Mouse (Mus musculus) embryonic facial prominence, embryonic 12.5 days (tissue): ENCODE measurements around the gene Adam26a. TPM values are rescaled to one million over a fixed set of nuclear protein-coding genes. Genes with fewer than 3 reads are reported as not detected.
"Not testable (repeated sequence)": the region's sequence is repeated elsewhere in the genome, so short reads cannot be mapped to it uniquely, and the experiment has no call there.

Experiments
- ATAC-seq: fragments of 200-750 bp; cut with Nextera tagmentation; 2 replicates; pipeline ENCODE4 v1.8.0; 2017; ENCODE audit not compliant: insufficient number of reproducible peaks, insufficient read depth, low FRiP score, low TSS enrichment
- H3K27ac ChIP-seq: fragments of 300-500 bp; sonication (generic); 2 replicates; pipeline ENCODE4 v1.5.1; 2016; ENCODE audit warnings: mild to moderate bottlenecking
- H3K27me3 ChIP-seq: fragments of 300-500 bp; sonication (generic); 2 replicates; pipeline ENCODE4 v1.6.1; 2016; ENCODE audit warnings: mild to moderate bottlenecking, moderate library complexity
- H3K36me3 ChIP-seq: fragments of 300-500 bp; sonication (generic); 2 replicates; pipeline ENCODE4 v1.6.1; 2016; ENCODE audit warnings: mild to moderate bottlenecking
- H3K4me1 ChIP-seq: fragments of 300-500 bp; sonication (generic); 2 replicates; pipeline ENCODE4 v1.6.1; 2016
- H3K4me2 ChIP-seq: fragments of 300-500 bp; sonication (generic); replicated peaks from 2 replicates; pipeline ENCODE4 v1.6.1; 2016; ENCODE audit warnings: mild to moderate bottlenecking, moderate library complexity
- H3K4me3 ChIP-seq: fragments of 300-500 bp; sonication (generic); 2 replicates; pipeline ENCODE4 v1.5.1; 2016; ENCODE audit warnings: mild to moderate bottlenecking
- H3K9ac ChIP-seq: fragments of 300-500 bp; sonication (generic); 2 replicates; pipeline ENCODE4 v1.6.1; 2016; ENCODE audit warnings: mild to moderate bottlenecking, moderate library complexity
- H3K9me3 ChIP-seq: fragments of 300-500 bp; sonication (generic); 2 replicates; pipeline ENCODE4 v1.6.1; 2016; ENCODE audit warnings: mild to moderate bottlenecking, moderate library complexity
- WGBS: fragments of 180-500 bp; shearing (Covaris S2); methylation state at CpG from one replicate; pipeline ENCODE4 v1.1.7; 2016; 5-methylcytosine and 5-hydroxymethylcytosine counted together
- polyA plus RNA-seq: library from polyadenylated mRNA; unstranded; fragments of >200 nt; fragmentation: Nextera tagmentation; extraction: Ambion mirVana; gene quantifications from 2 replicates; pipeline ENCODE4 v1.2.1, GENCODE M21; 2016

Adam26a gene
- polyA plus RNA-seq: not detected in 2 replicates

DNA sequence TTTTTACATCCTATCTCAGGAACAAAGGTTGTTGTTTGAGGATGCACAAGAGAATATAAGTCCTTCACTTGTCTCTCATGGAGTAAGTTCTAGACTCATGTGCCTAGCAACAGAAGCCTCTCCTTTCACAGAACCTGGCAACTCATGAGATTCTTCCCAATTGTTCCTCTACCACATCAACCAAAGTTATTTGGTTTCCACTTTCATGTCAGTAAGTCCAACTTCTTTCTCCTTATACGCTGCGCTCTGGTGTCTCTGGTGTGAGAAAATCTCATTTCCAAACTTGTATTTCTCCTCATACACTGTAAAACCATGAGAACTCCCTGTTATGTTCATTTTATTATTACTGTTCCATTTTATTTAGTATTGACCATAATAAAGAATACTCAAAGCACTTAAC is at the start of gene Adam26a:
Gene Adam26a, minus strand, starts transcription at position 101 of the 400 bp plus-strand sequence.
- WGBS: 93% methylated on average over 2 of the region's 2 CpGs
- ATAC-seq, H3K27me3 ChIP-seq: not testable (repeated sequence)

DNA sequence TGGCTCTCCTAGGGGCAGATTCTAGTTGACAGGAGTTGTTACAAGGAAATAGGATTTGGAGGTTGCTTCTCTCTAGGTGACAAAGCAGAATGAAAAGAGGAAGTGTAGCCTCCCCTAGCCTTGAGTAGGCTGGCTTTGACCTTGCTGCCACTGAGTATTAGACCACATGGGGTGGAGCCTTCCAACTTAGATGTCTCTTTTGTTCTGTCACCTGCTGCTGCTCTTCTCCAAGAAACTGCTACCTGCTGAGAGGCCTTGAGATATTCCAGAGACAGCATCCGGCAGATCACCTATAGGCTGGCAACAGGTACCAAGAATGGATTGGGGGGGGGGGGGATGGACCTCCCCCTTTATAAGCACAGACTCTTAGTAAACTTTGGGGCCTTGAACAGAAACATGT is 39.5 kb upstream of the Adam26a start:
- Histone ChIP-seq H3K4me2 (no peak overlapping the region), H3K4me1 (no peaks in the 10 kb centered on the region), H3K9ac (no peak overlapping the region), H3K27ac (no peak overlapping the region), H3K36me3 (no peaks in the 10 kb centered on the region), H3K9me3 (no peaks in the 10 kb centered on the region), H3K27me3 (no peaks in the 10 kb centered on the region), H3K4me3 (no peak overlapping the region)
- no peak for ATAC-seq
- 92% methylated on average over 1 of the region's 1 CpGs for WGBS

More for the DNA sequence above, at the start of gene Adam26a:
- not testable (repeated sequence) for H3K9me3 ChIP-seq, H3K27ac ChIP-seq, H3K4me1 ChIP-seq, H3K36me3 ChIP-seq, H3K4me2 ChIP-seq, H3K9ac ChIP-seq, H3K4me3 ChIP-seq

DNA sequence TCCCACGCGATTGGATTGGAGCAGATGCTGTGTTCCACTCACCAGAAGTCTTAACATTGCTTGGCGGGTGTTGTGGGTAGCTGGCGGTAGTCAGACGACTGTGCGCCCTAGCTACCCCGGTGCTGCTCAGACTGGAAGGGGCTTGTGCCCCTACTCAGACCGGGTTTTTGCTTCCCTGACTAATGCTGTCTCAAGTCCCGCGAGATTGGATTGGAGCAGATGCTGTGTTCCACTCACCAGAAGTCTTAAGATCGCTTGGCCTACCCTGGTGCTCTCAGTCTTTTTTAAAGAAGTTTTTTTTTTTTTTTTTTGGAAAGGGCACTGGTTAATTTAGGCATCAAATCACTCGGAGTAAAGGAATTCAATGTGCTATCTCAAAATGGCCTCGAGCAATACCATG is 27.1 kb upstream of the Adam26a start:
- not testable (repeated sequence) for H3K4me2 ChIP-seq, H3K4me1 ChIP-seq, H3K9me3 ChIP-seq, H3K27ac ChIP-seq, H3K9ac ChIP-seq, ATAC-seq, H3K4me3 ChIP-seq, H3K36me3 ChIP-seq, H3K27me3 ChIP-seq
- WGBS: 83% methylated on average over 13 of the region's 13 CpGs

DNA sequence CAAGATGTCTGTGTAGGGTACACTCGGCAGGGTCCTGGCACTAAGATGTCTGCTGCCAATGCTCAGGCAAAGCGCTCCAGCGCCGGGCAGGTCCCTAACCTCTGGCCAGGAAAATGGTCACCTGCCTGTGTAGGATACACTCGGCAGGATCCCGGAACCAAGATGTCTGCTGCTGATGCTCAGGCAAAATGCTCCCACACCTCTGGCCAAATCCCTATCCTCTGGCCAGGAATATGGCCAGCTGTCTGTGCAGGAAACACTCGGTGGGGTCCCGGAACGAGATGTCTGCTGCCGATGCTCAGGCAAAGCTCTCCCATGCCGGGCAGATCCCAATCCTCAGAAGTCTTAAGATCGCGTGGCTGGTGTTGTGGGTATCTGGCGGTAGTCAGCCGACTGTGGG is 26.7 kb upstream of the Adam26a start:
- not testable (repeated sequence) for H3K36me3 ChIP-seq, H3K4me3 ChIP-seq, ATAC-seq, H3K4me1 ChIP-seq, H3K9me3 ChIP-seq, H3K27me3 ChIP-seq, H3K4me2 ChIP-seq, H3K9ac ChIP-seq, H3K27ac ChIP-seq
- WGBS: 94% methylated on average over 15 of the region's 15 CpGs

DNA sequence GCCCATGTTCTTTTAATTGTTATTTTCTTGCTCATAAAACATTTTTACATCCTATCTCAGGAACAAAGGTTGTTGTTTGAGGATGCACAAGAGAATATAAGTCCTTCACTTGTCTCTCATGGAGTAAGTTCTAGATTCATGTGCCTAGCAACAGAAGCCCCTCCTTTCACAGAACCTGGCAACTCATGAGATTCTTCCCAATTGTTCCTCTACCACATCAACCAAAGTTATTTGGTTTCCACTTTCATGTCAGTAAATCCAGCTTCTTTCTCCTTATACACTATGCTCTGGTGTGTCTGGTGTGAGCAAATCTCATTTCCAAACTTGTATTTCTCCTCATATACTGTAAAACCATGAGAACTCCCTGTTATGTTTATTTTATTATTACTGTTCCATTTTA is 48.5 kb downstream of the Adam26a start, which contains the start of gene Adam26b:
Gene Adam26b, minus strand, starts transcription at position 101 of the 400 bp plus-strand sequence.
- not testable (repeated sequence) for H3K27ac ChIP-seq, H3K9ac ChIP-seq, H3K4me1 ChIP-seq, H3K36me3 ChIP-seq, H3K27me3 ChIP-seq, H3K9me3 ChIP-seq, H3K4me3 ChIP-seq, H3K4me2 ChIP-seq, ATAC-seq

Other genes starting within 250 kb of the Adam26a start
- not detected in 2 replicates for gene Adam26b, start 48.6 kb downstream of the Adam26a start, polyA plus RNA-seq
- not detected in 2 replicates for gene Gm5346, start 50.6 kb upstream of the Adam26a start, polyA plus RNA-seq
- gene Adam34, start 133.3 kb upstream of the Adam26a start, polyA plus RNA-seq: not detected in 2 replicates